Mouse (Mus musculus) bone marrow, adult 2 months (tissue): Measurements from ENCODE around the gene Slc2a13.

Experiments
- CTCF ChIP-seq: fragments of 200-500 bp; IDR thresholded peaks from 2 replicates; pipeline ENCODE4 v1.5.1; 2011; ENCODE audit warnings: low read length, control low read depth; ENCODE audit not compliant: control insufficient read depth, insufficient read depth
- POLR2A ChIP-seq: fragments of 200-500 bp; IDR thresholded peaks from 2 replicates; pipeline ENCODE4 v1.6.1; 2011; ENCODE audit warnings: low read depth, mild to moderate bottlenecking, control low read depth, low read length, borderline replicate concordance; ENCODE audit not compliant: control insufficient read depth

DNA sequence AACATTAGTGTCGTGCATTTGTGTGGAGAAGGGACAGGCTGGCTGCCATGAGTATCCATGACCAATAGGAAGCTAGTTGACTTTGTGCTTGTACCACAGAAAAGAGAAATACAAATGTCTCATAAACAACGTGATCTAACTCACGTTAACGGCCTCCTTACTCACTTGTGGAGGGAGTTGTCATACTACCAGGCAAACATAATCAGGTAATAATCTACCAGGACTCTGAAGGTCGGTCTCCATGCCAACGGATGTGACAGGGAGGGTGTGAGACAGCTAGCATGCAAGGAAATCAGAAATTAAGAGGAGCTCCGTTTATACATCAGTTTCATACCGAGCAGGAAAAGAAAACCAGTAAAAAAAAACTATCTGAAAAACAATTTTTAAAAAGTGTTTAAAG is 6.3 kb downstream of the Slc2a13 start:
- TF ChIP-seq CTCF: no peak
- no peak for TF ChIP-seq POLR2A
